Mouse (Mus musculus) olfactory bulb, adult 2 months (tissue): ENCODE measurements around the gene Dchs2. TPM values are rescaled to one million over a fixed set of nuclear protein-coding genes. Genes with fewer than 3 reads are reported as not detected.

Experiments used
- H3K27ac ChIP-seq: fragments of 200-500 bp; 2 replicates; pipeline ENCODE4 v1.5.1; 2012; ENCODE audit warnings: low read depth, low read length; ENCODE audit not compliant: insufficient read depth
- H3K4me1 ChIP-seq: fragments of 200-500 bp; 2 replicates; pipeline ENCODE4 v1.6.1; 2012; ENCODE audit warnings: low read length; ENCODE audit not compliant: control insufficient read depth, insufficient read depth
- H3K4me3 ChIP-seq: fragments of 200-500 bp; 2 replicates; pipeline ENCODE4 v1.5.1; 2012; ENCODE audit warnings: mild to moderate bottlenecking, low read depth, low read length, moderate library complexity; ENCODE audit not compliant: insufficient read depth
- CTCF ChIP-seq: fragments of 200-500 bp; IDR thresholded peaks from 2 replicates; pipeline ENCODE4 v1.5.1; 2012; ENCODE audit warnings: low read depth, mild to moderate bottlenecking, low read length, moderate library complexity; ENCODE audit not compliant: insufficient read depth
- POLR2A ChIP-seq: fragments of 200-500 bp; IDR thresholded peaks from 2 replicates; pipeline ENCODE4 v1.6.1; 2012; ENCODE audit warnings: mild to moderate bottlenecking, low read depth, low read length, moderate library complexity; ENCODE audit not compliant: insufficient read depth
- WGBS: fragments of 180-500 bp; shearing (Covaris S2); methylation state at CpG from one replicate; pipeline ENCODE4 v1.1.7; 2018; 5-methylcytosine and 5-hydroxymethylcytosine counted together
- polyA plus RNA-seq: library from polyadenylated mRNA; stranded (reverse); fragments of >200 nt; gene quantifications from 2 replicates; pipeline ENCODE4 v1.2.4, GENCODE M21; 2012; ENCODE audit warnings: low replicate concordance; ENCODE audit not compliant: missing spikeins, insufficient read depth, insufficient read length

Gene Dchs2
- polyA plus RNA-seq, 1 experiment, result not detected

- no peak overlapping the region for H3K27ac ChIP-seq
- no peak for TF ChIP-seq POLR2A
- no peak for TF ChIP-seq CTCF
- 50% methylated on average over 4 of the region's 4 CpGs for WGBS
- H3K4me3 ChIP-seq, result no peak overlapping the region
- H3K4me1 ChIP-seq, result peaks cover 4% of the 10 kb centered on the region
Observed at GRCm38 (mm10) chr3:83259421-83259820, 131.7 kb downstream of the Dchs2 start.

DNA sequence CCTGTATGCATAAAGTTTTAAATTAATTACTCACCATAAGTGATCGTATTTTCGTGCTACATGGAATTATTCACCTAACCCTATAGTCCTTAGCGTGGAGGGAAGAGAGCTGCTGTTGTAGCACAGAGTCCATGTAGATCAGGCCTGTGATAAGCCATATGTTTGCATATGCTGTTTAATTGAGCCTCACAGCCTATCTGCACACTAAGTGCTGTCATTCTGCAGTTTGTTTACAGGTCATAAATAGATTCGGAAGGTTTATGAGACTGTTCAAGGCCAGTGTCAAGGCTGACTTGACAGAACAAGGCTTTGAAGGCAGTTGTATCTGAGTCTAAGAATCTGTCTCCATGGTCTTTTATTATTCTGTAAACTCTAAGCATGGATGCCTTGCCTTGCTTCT is 138.3 kb downstream of the Dchs2 start:
- H3K27ac ChIP-seq, result no peak overlapping the region
- no peak for TF ChIP-seq POLR2A
- H3K4me3 ChIP-seq, result no peak overlapping the region
- WGBS, result 96% methylated on average over 4 of the region's 4 CpGs
- H3K4me1 ChIP-seq, result peaks cover 4% of the 10 kb centered on the region

DNA sequence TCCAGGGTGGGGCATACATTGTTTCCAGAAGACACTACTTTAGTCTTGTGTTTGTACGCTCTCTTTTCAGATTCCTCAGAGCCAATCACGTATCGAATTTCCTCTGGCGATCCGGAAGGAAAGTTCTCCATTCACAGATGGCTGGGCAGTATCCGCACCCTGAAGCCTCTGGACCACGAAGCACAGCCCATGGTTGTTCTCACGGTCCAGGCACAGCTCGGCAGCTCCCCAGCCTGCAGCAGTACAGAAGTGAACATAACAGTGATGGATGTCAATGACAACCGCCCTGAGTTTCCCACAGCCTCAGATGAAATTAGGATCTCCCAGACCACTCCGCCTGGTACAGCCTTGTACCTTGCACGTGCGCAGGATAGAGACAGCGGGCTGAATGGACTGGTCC is 142.5 kb downstream of the Dchs2 start:
- Histone ChIP-seq H3K27ac (no peak overlapping the region), H3K4me3 (no peak overlapping the region), H3K4me1 (peaks cover 2% of the 10 kb centered on the region; the same call in 1 of the 2 replicates)
- 90% methylated on average over 14 of the region's 14 CpGs for WGBS
- TF ChIP-seq CTCF (no peak), POLR2A (no peak)

- Histone ChIP-seq H3K4me3 (no peak overlapping the region), H3K27ac (no peak overlapping the region), H3K4me1 (peaks cover 2% of the 10 kb centered on the region; the same call in 1 of the 2 replicates)
- no peak for TF ChIP-seq CTCF
- no peak for TF ChIP-seq POLR2A
- WGBS, result 72% methylated on average over 9 of the region's 9 CpGs
Observed at GRCm38 (mm10) chr3:83270982-83271381, 143.2 kb downstream of the Dchs2 start.

GRCm38 (mm10) chr3:83273555-83274244 is 146.0 kb downstream of the Dchs2 start:
- no peak overlapping the region for H3K27ac ChIP-seq
- peak overlapping the region; percentile 6; the same call in 1 of the 2 replicates for H3K4me3 ChIP-seq
- TF ChIP-seq POLR2A (no peak), CTCF (0 out of 2 replicates have a peak, but pooled peaks have one; percentile 4)
- H3K4me1 ChIP-seq, result peaks cover 2% of the 10 kb centered on the region; the same call in 1 of the 2 replicates
- WGBS, result 27% methylated on average over 19 of the region's 19 CpGs

DNA sequence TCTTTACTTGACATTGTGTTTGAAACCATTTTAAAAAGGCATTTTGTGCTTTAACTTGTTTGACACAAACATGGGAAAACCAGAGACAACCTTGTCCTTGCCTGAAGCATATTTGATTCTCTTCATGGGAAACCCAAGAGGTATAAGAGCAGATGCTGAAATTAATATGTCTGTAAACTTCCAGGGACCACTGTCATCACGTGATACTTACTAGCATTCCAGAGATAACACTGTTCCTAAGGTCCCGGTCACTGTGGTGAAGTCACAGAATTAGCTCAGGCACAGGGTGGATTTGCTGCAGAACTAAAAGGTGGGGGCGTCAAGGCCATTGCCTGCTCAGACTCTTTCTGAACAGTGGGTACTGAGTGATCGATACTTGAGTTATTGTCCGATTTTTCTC is 148.0 kb downstream of the Dchs2 start:
- H3K4me3 ChIP-seq, result no peak overlapping the region
- peaks cover 2% of the 10 kb centered on the region; the same call in 1 of the 2 replicates for H3K4me1 ChIP-seq
- TF ChIP-seq POLR2A, result no peak
- TF ChIP-seq CTCF, result no peak
- 80% methylated on average over 5 of the region's 5 CpGs for WGBS
- H3K27ac ChIP-seq, result no peak overlapping the region

DNA sequence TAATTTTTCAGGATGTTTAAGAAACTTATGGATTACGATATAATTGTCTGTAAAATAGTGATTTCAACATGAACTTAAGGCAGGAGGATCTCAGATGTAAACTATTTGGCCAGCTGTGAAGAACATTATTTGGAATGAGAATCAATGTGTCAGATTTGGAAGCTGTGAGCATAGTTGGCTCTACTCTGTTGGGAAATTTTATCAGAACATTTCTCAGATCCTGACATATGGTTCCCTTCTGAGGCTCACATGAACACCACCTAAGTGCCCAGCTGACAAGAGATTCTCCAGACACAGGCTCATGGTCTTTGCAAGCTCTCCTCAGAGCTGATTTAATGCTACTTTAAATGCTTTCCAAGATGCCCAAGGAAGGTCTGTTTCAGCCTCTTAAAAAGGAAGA is 156.1 kb downstream of the Dchs2 start:
- H3K27ac ChIP-seq, result no peak overlapping the region
- no peak for TF ChIP-seq POLR2A
- no peak for TF ChIP-seq CTCF
- no peak overlapping the region for H3K4me3 ChIP-seq
- 87% methylated on average over 1 of the region's 1 CpGs for WGBS
- H3K4me1 ChIP-seq, result 0 out of 2 replicates have a peak, but pooled peaks cover 2% of the 10 kb centered on the region

DNA sequence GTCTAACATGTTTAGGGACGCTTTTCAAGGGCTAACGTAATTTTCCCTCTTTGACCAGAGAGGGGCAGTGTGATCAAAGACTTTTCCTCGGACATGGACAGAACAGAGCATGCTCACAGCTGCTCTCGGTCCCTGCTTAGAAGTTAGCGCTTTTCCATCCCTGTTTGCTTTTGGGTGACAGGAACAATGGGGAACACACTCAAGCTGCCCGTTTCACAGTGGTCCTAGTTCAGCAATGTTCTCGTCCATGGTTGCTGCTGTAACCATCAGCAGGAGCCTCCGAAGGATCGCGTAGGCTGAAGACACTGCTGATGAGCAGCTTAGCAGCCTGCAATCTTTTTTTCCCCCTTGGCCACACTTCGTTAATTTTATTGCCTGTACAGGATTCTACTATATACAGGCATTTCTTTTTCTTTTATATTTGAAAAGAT is 159.2 kb downstream of the Dchs2 start:
- Histone ChIP-seq H3K4me3 (peak overlapping the region; percentile 72), H3K27ac (no peak overlapping the region), H3K4me1 (0 out of 2 replicates have a peak, but pooled peaks cover 2% of the 10 kb centered on the region)
- WGBS, result 3% methylated on average over 11 of the region's 11 CpGs
- no peak for TF ChIP-seq CTCF
- TF ChIP-seq POLR2A, result no peak

DNA sequence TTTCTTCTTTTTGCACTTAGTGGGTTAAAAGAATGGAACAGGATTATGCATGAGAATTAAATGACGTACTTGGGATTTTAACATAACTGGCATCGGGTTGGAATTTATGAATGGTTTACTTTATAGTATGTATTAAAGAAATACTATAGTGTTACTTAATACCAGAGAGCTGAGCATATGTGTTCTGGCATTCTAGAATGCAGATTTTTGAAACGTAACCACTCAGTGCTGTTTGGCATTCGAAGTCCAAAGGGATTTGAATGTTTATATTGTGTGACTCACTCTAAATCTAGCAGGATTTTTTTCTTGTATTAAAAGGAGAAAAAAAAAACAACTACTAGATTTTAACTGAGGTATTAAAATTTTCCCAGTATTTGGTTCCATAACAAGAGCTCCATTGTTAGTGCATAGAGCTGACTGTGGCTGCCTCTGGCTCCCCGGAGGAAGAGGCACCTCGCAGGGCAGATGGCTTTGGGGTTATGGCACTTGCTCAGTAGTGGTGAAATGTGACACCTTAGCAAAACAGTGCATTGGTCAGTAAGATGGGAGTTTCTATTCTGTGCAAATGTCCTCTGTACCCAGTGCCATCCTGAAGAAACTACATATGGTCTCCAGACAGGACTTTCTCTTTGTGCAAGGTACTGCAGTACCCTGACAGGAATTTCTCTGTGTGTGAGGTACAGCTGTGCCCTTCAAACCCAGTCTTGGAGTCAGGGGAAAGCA is 160.5 kb downstream of the Dchs2 start:
- 0 out of 2 replicates have a peak, but pooled peaks cover 2% of the 10 kb centered on the region for H3K4me1 ChIP-seq
- no peak for TF ChIP-seq CTCF
- H3K4me3 ChIP-seq, result no peak overlapping the region
- no peak overlapping the region for H3K27ac ChIP-seq
- 68% methylated on average over 6 of the region's 6 CpGs for WGBS
